Mouse (Mus musculus): ENCODE measurements at regions not wholly inside any gene's neighbourhood (a gene's known extent, or its start where the extent isn't known, plus 50 kb on each side); places are given as distances from the start of the nearest gene placed in this dataset.

- no peaks in the 10 kb centered on the region for H3K36me3 ChIP-seq (replicated peaks; ENCODE audit: insufficient read depth, low read length)
- H3K4me3 ChIP-seq (ENCODE audit: low read depth, low read length): no peak overlapping the region
- no peak overlapping the region for H3K9ac ChIP-seq (replicated peaks)
- H3K4me1 ChIP-seq (ENCODE audit: insufficient read depth): no peaks in the 10 kb centered on the region
- H3K27ac ChIP-seq (ENCODE audit: low read depth): no peak overlapping the region
- H3K4me2 ChIP-seq (ENCODE audit: low read depth, low read length): no peak overlapping the region
- no peaks in the 10 kb centered on the region for H3K9me3 ChIP-seq (ENCODE audit: low read length)
- no peak for DNase-seq
- H3K27me3 ChIP-seq (ENCODE audit: insufficient read depth, low read length): no peaks in the 10 kb centered on the region
- no peak for ATAC-seq
- TF ChIP-seq CTCF (IDR thresholded peaks at IDR 0.05; ENCODE audit: low read depth) (no peak), EP300 (IDR thresholded peaks at IDR 0.05; ENCODE audit: low read depth) (no peak)
These were observed 76.2 kb upstream of the Mdfic start for GRCm38 (mm10) chr6:15644311-15644710.

- no peak overlapping the region for H3K9ac ChIP-seq (replicated peaks)
- ATAC-seq (no peak), DNase-seq (no peak)
- H3K36me3 ChIP-seq (replicated peaks; ENCODE audit: insufficient read depth, low read length): no peaks in the 10 kb centered on the region
- H3K9me3 ChIP-seq (ENCODE audit: low read length): no peaks in the 10 kb centered on the region
- H3K27me3 ChIP-seq (ENCODE audit: insufficient read depth, low read length): no peaks in the 10 kb centered on the region
- H3K4me1 ChIP-seq (ENCODE audit: insufficient read depth): no peaks in the 10 kb centered on the region
- H3K4me3 ChIP-seq (ENCODE audit: low read depth, low read length): no peak overlapping the region
- no peak overlapping the region for H3K4me2 ChIP-seq (ENCODE audit: low read depth, low read length)
- 74% methylated on average over 2 of the region's 2 CpGs for WGBS (ENCODE audit: insufficient replicate concordance)
- no peak for TF ChIP-seq CTCF (IDR thresholded peaks at IDR 0.05; ENCODE audit: low read depth)
- TF ChIP-seq EP300 (IDR thresholded peaks at IDR 0.05; ENCODE audit: low read depth): no peak
- H3K27ac ChIP-seq (ENCODE audit: low read depth): no peak overlapping the region
These were observed 73.0 kb upstream of the Mdfic start for GRCm38 (mm10) chr6:15647499-15647898.

Data from liver, postnatal 0 days (tissue).